Mouse (Mus musculus) cerebellum, adult 2 months (tissue): ENCODE measurements around the gene Bhlhe23.

Experiments
- CTCF ChIP-seq: fragments of 200-500 bp; IDR thresholded peaks from 2 replicates; pipeline ENCODE4 v1.5.1; 2011; ENCODE audit warnings: low read depth, mild to moderate bottlenecking, control low read depth, low read length, moderate library complexity, borderline replicate concordance; ENCODE audit not compliant: insufficient read depth
- POLR2A ChIP-seq: fragments of 200-500 bp; IDR thresholded peaks from 2 replicates; pipeline ENCODE4 v1.6.1; 2011; ENCODE audit warnings: low read length, control low read depth, borderline replicate concordance; ENCODE audit not compliant: insufficient read depth

DNA sequence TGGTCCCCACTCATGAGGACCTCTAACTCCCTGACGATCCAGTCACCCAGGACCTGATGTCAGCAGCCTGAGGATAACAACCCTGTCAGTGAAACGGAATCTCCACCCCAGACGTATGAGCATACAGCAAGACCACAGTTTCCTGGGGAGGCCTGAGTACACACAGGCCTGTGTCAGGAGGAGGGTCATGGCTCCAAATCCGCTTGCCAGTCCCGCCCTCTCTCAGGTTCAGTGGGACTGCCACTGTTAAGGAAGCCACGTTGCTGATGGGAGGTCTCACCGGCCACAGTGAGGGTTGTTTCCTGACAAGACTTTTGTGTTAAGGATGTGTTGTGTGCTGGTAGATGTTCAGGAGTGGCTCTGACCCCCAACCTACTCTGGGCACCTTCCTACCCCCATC, 35.3 kb downstream of the Bhlhe23 start:
- TF ChIP-seq CTCF (no peak), POLR2A (no peak)
